8 mouse cellular contexts compared by ENCODE assay signal in the genomic region with DNA sequence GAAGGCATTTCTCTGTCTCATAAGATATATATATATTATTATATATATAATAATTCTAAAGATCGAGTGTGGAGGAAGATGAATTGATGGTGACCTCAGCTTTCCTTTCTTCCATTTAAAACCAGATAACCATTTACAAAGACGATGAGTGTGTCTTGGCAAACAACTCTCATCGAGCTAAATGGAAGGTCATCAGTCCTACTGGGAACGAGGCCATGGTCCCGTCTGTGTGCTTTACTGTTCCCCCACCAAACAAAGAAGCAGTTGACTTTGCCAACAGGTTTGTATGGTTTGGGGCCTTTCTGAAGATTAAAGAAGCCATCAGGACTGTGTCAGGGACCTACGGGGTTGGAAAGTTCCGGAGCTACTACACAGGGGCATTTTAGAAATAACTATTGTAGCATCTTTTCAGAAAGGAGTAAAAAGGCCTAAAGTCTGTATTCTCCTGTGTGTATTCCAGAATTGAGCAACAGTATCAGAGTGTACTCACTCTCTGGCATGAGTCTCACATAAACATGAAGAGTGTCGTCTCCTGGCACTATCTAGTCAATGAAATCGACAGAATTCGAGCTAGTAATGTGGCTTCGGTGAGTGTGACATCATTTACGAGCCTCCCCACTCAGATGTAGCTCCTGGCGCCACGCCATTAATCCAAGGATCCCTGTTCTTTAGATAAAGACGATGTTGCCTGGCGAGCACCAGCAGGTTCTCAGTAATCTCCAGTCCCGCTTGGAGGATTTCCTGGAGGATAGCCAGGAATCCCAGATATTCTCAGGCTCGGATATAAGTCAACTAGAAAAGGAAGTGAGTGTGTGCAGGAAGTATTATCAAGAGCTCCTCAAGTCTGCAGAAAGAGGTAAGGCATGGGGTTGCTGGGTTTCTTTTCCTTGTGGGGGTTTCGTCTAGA.
DNase-seq lines count a peak whose midpoint lies in the region.

No protein-coding gene starts in this region.

- peak; percentile 30 for DNase-seq in kidney, adult 9 months
- no peak for DNase-seq in kidney, adult 11 months
- DNase-seq in adrenal gland, adult 8-10 months = peak; percentile 48
- DNase-seq in gastrocnemius, adult 8-10 months (ENCODE audit: low spot score in 2 of 2) = peak; percentile 41 to 47
- peak; percentile 52 for DNase-seq in kidney, postnatal 14 days
- DNase-seq in testis, postnatal 10 days (ENCODE audit: low spot score) = peak; percentile 84
- no peak for DNase-seq in left cerebral cortex, adult 18-20 months (ENCODE audit: low spot score in 2 of 2)
- no peak for DNase-seq in frontal cortex, postnatal 14 days (ENCODE audit: low spot score in 2 of 2)

Comparison
In these comparisons a context has a peak if more than half of its experiments do, and no peak if none do; other contexts are left out.
1. DNase-seq: peak in kidney, adult 9 months (single experiment), adrenal gland, adult 8-10 months (single experiment), gastrocnemius, adult 8-10 months (2 of 2), kidney, postnatal 14 days (single experiment) and testis, postnatal 10 days (single experiment); none in kidney, adult 11 months (single experiment), left cerebral cortex, adult 18-20 months (0 of 2) and frontal cortex, postnatal 14 days (0 of 2).